Mouse (Mus musculus): ENCODE measurements around the gene Nt5c2.

DNA sequence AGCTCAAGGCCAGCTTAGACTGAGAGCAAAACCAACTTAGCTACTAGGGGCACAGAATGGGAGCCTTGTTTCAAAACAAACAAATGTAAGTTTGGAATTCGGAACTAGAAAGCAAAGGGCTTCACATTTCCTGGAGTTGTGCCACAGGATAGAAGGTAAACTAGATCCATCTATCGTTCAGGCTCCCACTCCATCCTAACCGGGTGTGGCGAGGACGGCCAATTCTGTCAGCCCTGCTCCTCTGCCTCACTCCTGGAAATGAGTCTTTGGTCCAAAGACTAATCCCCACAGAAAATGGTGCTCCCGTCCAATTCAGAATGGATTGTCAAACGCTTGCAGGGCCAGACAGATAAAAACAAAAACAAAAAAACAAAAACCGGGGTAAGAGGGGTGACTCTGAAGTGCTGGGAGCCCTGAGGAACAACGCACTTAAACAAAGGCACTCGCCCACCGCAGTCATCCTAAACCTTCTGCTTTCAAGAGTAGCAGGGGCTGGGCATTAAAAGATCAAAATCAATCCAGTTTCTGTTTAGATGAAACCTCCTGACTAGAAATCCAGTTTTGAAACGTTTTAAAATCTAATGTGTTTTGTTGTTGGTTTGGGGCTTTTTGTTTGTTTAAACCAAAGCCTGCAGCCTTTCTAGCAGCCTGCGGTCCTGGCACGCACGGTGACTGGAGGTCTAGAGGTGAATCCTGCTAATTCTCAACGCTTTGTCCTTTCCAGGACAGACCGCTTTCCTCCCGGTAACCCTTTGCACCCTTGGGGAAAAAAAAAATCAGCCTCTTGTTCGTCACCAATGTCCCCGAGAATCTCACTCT lies 1.4 kb downstream of the Nt5c2 start:
- TF ChIP-seq GATA1 (IDR thresholded peaks at IDR 0.05; ENCODE audit: low read length) (no peak), TAL1 (IDR thresholded peaks at IDR 0.05; ENCODE audit: low read length) (no peak)
